Mouse (Mus musculus) T-helper 2 cell (primary cell): ENCODE results near the gene Frmd8.
"Not testable (repeated sequence)": the region's sequence is repeated elsewhere in the genome, so short reads cannot be mapped to it uniquely, and the experiment has no call there.

Experiments
- in situ Hi-C: fragments of 300-600 bp; cut with MboI, MseI; formaldehyde crosslinking; loops from one replicate; pipeline ENCODE4 v1.15.1; 2025; ENCODE audit warnings: high pct_unique_total_duplicates

The Frmd8 gene

DNA sequence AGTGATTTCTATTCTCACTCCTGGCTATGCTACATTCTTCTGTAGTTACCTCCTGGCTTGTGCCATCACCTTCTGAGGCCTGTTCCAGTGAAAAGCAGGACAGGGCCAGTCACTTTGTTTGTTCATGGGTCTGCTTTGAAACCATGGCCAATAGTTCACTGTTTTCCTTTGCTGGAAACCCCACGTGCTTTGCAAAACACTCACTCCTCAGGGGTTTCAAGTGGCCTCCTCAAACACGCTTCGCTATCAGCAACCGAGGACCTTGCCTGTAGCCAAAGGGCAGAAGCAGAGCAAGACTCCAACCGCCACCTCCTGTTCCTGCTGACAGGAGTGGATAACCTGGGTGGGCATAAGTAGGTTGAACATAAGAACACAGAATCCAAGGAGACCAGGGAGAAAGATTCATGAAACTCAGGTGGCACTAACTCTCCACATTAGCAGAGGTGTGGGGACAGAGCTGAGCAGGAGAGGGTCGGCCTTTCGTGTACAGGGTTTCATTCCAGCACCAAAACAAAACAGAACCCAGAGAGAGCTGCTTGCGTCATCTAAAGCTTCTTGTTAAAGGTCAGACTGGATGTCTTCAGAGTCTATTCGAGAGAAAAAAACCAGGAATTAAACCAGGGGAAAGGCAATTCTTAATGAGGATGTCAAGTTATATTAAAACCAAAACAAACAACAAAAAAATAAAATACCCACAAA, 47.5 kb downstream of the Frmd8 start:
- in situ Hi-C loops = no loop called here

DNA sequence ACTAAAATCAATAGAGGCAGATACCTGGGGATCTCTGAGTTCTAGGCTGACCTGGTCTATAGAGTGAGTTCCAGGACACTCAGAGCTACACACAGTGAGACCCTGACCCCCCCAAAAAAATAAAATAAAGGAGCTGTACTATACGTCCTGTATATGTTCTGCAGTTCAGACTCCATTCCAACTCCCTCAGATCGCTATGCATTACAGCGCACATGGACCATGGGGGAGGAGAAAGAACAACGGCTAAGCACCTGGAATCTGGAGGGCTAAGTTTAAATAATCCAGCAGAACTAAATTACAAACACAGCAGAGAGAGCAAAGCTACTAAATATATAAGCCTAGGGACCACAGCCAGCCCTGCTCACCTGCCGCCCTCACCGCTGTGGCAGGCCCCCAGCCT, 48.0 kb downstream of the Frmd8 start:
- in situ Hi-C loops = no loop called here

DNA sequence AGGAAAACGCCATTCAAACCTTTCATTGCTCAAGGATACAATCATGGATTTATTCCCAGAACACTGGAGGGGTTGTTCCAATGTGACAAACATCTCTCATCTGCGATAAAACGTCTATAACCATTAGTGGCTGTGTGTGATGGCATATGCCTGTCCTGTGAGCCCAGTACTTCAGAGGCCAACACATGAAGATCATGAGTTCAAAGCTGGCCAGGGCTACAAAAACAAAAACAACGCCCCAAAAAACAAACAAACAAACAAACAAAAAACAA, 48.4 kb downstream of the Frmd8 start:
- in situ Hi-C loops = no loop called here

DNA sequence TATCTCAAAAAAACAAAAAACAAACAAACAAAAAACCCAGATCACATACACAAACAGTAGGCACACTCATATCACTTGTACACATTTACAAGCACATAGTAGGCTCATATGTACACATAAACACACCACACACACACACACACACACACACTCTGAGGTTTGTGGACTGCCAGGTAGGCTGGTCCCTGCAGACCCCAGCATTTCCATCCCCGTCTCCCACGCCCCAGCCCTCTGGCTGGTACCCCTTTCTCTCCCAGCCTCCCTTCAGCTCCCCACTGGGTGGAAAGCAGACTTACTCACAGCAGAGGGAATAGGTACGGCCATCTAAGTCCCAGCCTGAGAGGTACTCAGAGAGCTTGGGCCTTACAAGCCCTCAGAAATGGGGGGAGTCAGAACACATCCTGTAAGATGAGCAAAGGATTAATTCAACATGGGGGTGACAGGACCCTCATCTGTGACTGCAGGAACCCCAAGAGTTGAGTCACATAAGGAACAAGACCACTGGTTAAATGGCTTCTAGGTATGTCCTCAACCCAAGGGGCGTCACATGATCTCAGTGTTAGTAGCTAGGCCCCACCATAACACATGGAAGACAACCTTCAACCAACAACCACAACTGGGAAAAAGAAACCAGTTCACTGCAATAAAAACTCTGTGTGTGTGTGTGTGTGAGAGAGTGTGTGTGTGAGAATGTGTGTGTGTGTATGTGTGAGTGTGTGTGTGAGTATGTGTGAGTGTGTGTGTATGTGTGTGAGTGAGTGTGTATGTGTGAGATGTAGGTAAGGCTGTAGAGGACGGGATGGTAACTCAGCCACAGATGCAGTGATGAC, 49.0 kb downstream of the Frmd8 start:
- in situ Hi-C loops = no loop called here

DNA sequence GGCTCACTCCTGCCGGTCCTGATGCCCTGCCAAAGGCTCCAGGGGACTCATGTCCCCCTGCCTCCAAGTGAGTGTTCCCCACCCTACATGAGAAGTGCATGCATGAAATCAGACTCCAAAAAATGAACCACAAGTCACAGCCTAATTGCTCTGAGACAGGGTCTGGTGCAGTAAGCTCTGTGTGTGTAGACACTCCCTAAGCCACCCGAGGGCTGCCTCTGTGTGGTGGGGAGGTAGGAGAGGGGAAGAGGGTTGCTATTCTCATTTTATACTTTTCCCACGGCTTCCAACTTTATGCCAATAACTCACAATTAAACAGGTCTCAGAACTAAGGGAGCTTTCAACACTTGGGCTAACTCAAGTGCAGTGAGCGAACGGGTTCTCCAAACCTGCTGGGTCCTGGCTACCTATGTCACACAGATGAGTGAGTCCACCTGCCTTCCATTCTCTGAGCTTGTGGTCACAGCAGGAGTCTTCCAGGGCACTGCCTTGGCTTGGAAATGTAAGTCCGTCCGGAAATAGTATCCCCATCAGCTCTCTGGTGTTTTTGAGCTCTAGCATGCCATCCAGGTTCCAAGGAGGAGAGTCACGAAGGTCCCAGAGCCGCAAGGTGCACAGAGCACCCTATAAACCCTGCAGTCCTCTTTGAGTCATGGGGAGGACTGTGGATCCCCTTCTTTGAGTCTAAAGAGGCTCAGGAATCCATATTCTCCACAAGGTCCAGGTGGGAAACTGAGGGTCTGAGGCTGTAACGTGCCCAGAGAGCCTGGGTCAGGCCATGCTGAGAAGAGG, 50.1 kb downstream of the Frmd8 start:
- in situ Hi-C loops = no loop called here

DNA sequence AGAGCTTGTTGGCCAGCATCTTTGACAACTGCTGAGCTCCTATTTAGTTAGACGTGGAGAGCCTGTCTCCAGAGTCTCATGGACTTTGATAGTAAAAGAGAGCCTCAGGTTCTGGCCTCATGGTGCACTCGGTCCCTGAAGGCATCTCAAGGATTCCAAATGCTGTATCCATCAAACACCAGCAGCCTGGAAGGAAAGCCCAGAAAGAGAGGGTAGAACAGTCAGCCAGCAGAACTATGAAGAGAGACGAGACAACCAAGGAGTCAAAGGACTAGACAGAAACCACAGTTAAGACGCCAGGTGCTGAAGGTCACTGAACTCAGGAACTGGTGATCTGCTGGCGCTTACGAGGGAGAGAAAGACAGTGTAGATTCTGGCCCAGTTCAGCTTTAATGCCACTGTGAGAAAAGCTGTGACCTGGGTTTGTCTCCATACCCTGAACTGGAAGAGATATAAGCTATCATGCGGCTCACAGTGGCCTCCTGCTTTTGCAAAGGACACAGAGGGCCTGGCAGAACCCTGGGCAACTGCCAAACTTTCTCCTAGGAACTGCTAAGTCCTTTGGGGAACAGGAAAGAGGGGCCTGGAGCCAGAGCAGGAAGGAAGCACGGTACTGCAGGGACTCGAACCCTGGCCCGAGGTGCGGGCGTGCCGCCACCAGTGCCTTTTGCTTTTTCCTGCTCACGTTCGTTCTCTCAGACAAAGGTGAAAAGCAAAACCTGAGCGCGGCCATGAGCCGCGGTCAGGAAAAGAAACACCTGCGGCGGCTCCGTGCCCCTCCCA, 50.8 kb downstream of the Frmd8 start:
- in situ Hi-C loops = no loop called here

DNA sequence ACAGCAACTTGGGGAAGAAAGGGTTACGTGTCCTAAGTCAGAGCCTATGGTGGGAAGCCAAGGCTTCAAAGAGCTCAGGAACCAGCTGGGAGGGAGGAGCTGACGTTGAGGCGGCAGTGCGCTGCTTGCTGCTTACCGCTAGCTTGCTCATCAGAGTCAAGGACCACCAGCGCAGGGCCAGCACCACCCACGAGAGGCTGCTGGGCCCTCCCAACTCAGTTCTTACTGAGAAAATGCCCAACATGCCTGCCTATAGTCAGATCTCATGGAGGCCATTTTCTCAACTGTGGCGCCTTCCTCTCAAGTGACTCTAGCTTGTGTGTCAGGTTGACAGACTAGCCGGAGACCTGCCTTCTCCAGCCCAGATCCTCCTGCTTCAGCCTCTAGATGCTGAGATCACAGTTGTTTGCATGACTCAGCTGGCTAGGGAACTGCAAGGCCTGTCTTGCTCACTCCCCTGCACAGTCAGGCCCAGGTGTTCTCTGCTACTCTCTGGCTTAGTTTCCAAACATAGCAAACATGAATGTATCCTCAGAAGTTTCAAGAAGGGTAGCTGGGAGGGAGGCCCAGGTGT, 51.7 kb downstream of the Frmd8 start:
- in situ Hi-C loops = no loop called here

DNA sequence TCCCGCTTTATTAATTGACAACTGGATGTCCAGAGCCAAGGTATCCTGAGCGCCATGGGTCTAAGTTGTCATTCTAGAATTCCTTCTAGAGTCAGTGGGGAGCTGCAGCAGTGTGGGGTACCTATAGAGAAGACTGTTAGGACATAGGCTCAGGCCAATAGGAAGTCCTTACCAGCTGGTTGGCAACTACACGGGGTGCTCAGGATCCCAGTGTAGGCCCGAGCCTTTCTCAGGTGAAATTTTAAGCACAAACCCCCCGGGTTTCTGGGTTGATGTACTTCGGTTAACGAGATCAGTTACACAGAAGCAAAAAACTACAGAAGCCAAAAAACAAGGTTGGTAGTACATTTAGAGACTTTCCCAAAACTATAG, 52.3 kb downstream of the Frmd8 start:
- in situ Hi-C loops = no loop called here

DNA sequence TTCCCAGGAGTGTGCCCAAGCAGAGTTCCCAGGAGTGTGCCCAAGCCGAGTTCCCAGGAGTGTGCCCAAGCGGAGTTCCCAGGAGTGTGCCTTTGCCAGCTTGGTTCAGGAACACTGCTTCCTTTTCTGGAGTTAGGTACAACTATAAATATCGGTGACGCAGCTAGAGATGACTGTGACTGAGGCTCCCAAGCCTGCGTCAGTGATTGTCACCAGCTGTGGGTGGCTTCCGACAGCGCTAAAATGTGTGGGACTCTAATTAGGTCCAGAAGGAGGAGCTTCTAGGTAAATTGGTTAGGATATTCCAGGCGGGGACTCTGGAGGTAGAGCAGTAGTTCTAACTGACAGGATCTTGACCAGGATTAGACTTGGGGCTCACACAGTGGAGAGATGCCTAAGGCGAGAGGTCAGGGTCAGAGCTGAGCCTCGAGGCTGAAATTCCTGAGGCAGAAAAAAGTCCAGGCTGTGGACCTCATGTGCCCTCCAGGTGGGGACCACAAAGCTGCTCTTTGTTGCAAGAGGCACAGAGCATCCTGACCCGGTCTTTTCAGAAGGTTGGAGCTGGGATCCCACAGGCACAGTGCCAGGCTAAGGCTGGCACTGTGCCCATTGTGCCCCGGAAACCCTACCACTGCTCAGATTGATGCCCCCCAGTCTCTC, 52.8 kb downstream of the Frmd8 start:
- in situ Hi-C loops = no loop called here

DNA sequence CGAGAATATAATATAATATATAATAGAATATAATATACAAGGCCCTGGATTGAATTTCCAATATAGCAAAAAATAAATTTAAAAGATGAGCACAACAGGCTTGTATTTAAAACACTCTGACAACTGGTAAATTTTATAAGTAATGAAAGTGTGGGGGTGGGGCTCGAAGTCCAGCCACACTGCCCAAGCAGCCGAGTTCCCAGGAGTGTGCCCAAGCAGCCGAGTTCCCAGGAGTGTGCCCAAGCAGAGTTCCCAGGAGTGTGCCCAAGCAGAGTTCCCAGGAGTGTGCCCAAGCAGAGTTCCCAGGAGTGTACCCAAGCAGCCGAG, 53.3 kb downstream of the Frmd8 start:
- in situ Hi-C loops = no loop called here

DNA sequence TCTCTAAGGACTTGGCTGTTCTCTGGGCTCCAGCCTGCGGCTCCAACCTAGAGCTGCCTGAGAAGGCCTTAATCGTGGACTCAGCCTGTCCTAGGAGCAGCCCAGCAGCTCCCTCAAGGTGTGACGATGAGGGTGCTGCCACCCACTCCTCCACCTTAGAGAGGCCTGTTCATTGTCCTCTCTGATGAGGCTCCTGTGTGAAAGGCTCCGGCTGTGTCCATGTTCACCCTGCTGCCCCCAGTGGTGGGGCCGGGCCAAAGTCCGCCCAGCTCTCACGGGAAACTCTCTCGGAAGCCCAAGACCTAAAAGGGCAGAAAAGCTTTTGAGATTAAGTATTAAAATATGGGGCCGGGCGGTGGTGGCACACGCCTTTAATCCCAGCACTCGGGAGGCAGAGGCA, 55.5 kb downstream of the Frmd8 start:
- in situ Hi-C loops = no loop called here

DNA sequence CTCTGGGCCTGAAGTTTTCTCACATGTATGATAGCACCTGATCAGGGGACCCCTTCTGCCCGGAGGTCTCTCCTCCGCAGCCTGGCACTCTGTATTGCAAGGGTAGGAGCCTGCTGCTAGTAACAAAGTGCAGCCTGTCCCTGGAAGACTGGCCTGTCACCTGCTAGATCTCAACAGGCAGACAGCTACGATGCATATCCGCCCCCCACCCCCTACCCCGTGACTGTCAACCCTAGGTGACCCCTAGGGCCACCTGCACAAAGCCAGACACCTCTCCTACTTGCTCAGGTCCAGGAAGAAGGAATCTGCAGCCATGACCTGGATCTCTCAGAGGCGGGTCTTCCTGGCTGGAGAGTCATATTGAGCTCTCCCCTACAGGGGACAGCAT, 56.5 kb downstream of the Frmd8 start:
- in situ Hi-C loops = no loop called here

DNA sequence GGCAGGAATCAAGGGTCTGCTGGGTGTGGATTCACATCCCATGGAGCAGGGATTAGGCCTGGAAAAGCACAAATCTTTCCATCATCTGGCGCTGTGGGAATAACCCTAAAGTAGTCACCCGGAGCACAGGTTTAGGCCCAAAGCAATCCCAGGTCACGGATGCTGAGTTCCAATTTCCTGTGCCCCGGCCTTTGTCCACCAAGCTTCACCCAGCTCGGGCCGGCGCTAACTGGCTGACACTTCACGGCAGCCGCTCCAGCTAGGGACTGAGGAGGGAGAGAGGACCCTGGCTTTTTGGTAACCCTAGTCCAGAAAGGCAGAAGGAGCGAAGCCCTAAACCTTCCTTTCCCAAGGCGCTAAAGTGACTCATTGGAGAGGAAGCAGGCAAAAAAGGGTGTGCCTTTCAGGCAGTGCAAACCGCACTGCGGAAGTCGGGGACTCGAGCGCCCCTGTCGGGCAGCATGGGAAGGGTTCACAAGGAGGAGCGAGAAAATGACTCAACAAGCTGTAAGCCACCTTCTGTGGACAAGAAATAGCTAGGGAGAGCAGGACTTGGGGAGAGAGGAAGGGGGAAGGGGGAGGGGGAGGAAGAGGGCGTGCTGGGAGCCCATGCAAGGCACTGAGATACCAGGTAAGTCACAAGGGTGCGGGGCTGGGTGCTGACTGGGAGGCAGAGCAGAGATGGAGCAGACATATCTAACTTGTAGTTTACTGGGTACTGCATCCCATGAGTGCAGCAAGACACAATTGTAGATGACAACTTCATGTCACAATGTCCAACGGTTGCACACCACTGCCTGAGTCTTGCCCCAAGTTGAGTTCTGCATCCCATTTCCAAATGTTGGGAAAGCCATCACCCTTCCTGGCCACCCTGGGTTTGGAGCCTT, 57.1 kb downstream of the Frmd8 start:
- in situ Hi-C loops = no loop called here

DNA sequence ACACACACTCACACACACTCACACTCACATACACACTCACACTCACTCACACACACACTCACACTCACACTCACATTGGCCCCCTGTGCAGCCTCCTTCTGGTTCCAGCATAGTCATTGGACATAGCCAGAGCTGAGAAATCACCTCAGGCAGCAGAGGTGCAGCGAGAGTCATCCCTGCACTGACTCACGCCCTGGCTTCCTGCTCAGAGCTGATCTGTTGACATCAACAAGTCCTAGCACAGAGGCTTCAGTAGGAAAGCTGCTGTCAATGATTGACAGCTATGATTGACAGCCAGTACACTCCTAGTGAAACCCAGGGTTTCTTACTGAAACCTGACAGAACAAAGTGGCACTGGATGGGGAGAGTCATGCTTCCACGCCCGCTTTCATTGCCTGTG, 59.1 kb downstream of the Frmd8 start:
- in situ Hi-C loops = no loop called here

DNA sequence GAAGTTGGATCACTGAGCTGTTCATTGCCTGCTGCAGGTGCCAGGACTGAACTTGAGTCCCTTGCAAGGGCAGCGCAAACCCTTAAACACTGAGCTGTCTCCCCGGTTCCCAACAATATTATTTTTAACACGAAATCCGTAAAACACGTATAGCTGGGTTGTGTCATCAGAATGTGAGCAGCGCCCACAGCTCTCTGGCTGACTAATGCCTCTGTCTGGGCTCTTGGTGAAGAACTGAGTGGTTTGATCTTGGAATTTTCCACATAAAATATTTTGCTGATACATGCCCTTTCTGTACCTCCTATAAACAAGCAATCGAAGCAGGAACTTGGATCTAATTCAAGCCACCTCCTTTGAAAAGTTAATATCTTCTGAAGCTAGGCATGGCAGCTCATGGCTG, 60.1 kb downstream of the Frmd8 start:
- in situ Hi-C loops = no loop called here

DNA sequence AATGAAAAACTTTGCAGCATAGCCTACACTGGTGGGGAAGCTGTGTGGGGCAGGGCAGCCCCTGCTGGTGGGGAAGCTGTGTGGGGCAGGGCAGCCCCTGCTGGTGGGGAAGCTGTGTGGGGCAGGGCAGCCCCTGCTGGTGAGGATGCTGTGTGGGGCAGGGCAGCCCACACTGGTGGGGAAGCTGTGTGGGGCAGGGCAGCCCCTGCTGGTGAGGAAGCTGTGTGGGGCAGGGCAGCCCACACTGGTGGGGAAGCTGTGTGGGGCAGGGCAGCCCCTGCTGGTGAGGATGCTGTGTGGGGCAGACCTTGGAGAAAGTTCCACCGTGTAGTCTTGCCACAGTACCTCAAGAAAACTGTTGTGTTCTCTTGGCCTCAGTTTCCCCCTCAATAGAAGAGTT, 61.0 kb downstream of the Frmd8 start:
- in situ Hi-C loops = not testable (repeated sequence)

DNA sequence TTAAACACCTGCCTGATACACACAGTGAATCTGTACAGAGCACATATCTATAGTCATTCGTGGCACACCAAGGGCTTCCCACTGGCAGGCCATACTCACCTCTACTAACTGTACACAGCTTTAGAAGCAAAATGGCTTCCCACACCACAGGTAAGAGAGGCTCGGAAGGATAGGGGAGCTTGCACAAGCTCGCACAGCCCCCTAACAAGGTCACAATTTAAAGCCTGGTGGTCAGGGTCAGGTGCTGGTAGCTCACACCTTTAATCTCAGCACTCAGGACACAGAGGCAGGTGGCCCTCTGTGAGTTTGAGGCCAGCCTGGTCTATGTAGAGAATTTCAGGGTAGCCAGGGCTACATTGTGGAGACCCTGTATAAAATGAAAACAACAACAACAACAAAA, 61.5 kb downstream of the Frmd8 start:
- in situ Hi-C loops = no loop called here

DNA sequence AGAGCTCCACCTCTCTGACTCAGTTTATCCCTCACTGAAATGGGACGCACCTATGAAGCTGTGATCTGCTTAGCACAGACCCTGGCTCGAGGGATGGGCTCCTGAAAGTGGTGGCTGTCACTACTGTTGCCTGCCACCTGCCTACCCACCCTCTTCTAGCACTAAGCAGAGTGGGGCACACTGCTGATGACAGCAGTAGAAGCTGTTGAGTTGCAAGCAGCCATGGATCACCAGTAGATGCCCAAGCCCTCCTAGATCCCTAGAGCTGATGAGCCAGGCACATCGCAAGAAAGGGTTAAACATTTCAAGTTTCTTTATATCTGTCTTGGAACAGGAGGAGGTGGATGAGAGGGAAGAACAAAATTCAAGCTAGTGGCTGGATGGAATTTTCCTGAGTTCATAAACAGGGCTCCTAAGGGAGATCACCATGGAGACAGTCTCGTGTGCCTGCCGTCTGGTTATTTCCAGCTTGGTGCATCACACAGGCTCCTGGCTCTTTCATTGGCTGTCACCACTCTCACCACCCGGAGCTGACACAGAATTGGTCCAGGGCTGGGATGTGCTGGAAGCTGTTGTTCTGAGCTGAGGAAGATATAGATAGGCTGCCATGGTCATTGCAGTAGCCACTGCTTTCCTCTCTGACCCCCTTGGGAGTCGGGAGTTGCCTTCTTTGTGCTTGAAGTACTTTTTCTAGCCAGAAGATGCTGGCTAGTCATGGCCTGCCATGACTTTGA, 63.1 kb downstream of the Frmd8 start:
- in situ Hi-C loops = no loop called here

DNA sequence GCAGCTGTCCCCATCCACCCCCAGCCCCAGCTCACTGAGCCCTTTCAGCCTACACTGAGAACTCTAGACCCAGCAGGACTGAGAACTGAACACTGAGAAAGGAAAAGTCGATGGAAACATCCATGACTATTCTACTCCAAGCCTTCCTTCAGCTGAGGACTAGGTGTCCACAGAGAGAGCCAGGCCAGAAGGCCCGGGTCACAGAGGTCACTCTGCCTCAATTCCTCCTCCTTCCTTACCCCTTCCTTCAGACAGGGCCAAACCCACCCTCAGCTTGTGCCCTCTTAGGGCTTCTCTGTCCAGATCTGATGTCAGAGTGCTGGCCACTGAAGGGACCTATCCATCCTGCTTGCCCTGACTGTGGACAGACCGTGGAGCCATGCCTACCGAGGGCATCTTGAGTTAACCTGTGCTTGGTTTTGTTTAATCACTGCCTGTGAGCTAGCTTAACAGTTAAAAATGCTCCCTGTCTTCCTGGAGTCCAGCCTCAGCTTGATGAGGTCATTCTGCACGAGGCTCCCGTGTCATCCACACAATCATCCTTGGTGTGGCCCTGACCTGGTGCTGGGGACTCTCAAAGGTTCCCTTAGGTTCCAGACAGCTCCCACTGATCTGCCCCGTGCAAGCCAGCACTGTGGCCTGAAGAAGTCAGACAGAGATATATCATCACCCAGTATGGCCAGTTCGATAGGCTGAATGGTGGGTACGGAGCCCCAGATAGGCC, 64.1 kb downstream of the Frmd8 start:
- in situ Hi-C loops = no loop called here
